Mouse (Mus musculus) myocyte (in vitro differentiated cells): ENCODE data around the gene Gm42906.

Experiments used
- POLR2A ChIP-seq: IDR thresholded peaks from one replicate; pipeline ENCODE4 v1.6.1; 2011; ENCODE audit warnings: low read depth, mild to moderate bottlenecking, control low read depth, moderate library complexity; ENCODE audit not compliant: insufficient read length
- USF1 ChIP-seq: IDR thresholded peaks from one replicate; pipeline ENCODE4 v1.6.1; 2011; ENCODE audit warnings: low read depth, mild to moderate bottlenecking, control low read depth, moderate library complexity

DNA sequence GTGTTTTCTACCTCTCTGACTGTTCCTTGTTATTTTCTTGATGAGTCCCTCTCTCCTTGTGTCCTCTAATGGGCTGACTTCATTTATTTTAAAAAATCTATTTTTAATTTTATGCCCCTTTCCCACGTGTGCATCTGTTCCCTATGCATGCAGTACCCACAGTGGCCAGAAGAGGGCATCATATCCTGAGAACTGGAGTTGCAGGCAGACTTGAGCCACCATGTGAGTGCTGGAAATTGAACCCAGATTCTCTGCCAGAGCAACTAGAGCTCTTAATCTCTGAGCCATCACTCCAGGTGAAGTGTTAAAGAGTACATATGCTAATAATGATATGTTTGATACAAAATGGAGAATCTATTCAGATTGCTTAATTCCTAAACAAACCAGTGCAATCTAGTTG, 135.7 kb downstream of the Gm42906 start:
- TF ChIP-seq USF1 = no peak
- TF ChIP-seq POLR2A = no peak
